In genomic region chr1:128832201-128832883, GRCm38 (mm10) we compare ENCODE assay signal across 8 mouse cellular contexts.
DNase-seq lines count a peak whose midpoint lies in the region; ATAC-seq and TF ChIP-seq lines count a peak whose summit lies in the region.

No protein-coding gene starts in this region.

- no peaks in the 10 kb centered on the region for H3K79me2 ChIP-seq in MEL (ENCODE audit: control insufficient read depth, insufficient read depth, low read length, poor library complexity)

- H3K4me1 ChIP-seq in MEL (ENCODE audit: control insufficient read depth in 1 of 2, insufficient read depth in 2 of 2, low read length in 2 of 2) = peaks cover 0 to 6% of the 10 kb centered on the region in 2 experiments; a peak in 2 of 4 replicates
- no peaks in the 10 kb centered on the region for H3K4me1 ChIP-seq in hindbrain, embryonic 11.5 days (replicated peaks; ENCODE audit: control insufficient read depth, insufficient read depth, low read length)
- no peaks in the 10 kb centered on the region for H3K4me1 ChIP-seq in lung, postnatal 0 days (ENCODE audit: insufficient read depth, low read depth, low read length)

- TF ChIP-seq RAD21 in MEL (IDR thresholded peaks at IDR 0.05; ENCODE audit: low read depth, low read length) = peak; percentile 93

- WGBS in hindbrain, embryonic 11.5 days = 38% methylated on average over 18 of the region's 18 CpGs
- WGBS in lung, postnatal 0 days = 7% methylated on average over 18 of the region's 18 CpGs

- no peak overlapping the region for H3K27ac ChIP-seq in MEL (ENCODE audit: control insufficient read depth, low read depth, low read length)
- no peak overlapping the region for H3K27ac ChIP-seq in hindbrain, embryonic 11.5 days (ENCODE audit: low read depth, low read length)
- H3K27ac ChIP-seq in lung, postnatal 0 days (ENCODE audit: low read length) = no peak overlapping the region

- peak overlapping the region; percentile 18 for H3K4me2 ChIP-seq in hindbrain, embryonic 11.5 days (replicated peaks; ENCODE audit: low read depth, low read length)
- H3K4me2 ChIP-seq in lung, postnatal 0 days (replicated peaks; ENCODE audit: low read depth, low read length) = peak overlapping the region; percentile 63

- no peak overlapping the region for H3K9ac ChIP-seq in MEL (ENCODE audit: control insufficient read depth, low read depth, low read length, poor library complexity, severe bottlenecking)
- H3K9ac ChIP-seq in hindbrain, embryonic 11.5 days (ENCODE audit: low read depth, low read length) = peak overlapping the region; percentile 40; the same call in 1 of the 2 replicates
- H3K9ac ChIP-seq in lung, postnatal 0 days (replicated peaks; ENCODE audit: low read depth) = peak overlapping the region; percentile 39; the same call in 1 of the 2 replicates

- H3K9me3 ChIP-seq in MEL (replicated peaks; ENCODE audit: insufficient read depth, low read length) = no peaks in the 10 kb centered on the region
- H3K9me3 ChIP-seq in hindbrain, embryonic 11.5 days (ENCODE audit: control insufficient read depth, low read length) = no peaks in the 10 kb centered on the region
- H3K9me3 ChIP-seq in lung, postnatal 0 days (ENCODE audit: low read length) = no peaks in the 10 kb centered on the region

- TF ChIP-seq POLR2A in MEL (IDR thresholded peaks at IDR 0.05; ENCODE audit: control insufficient read depth in 1 of 2, insufficient read depth in 1 of 2, low read depth in 1 of 2, low read length in 2 of 2, poor library complexity in 1 of 2) = no peak

- TF ChIP-seq EP300 in MEL (IDR thresholded peaks at IDR 0.05; ENCODE audit: low read depth in 1 of 2, low read length in 2 of 2) = no peak
- no peak for TF ChIP-seq EP300 in lung, postnatal 0 days (IDR thresholded peaks at IDR 0.05)

- peaks cover 0 to 4% of the 10 kb centered on the region in 2 experiments; a peak in 2 of 4 replicates for H3K27me3 ChIP-seq in MEL (ENCODE audit: control insufficient read depth in 1 of 2, insufficient read depth in 2 of 2, low read length in 2 of 2)
- H3K27me3 ChIP-seq in hindbrain, embryonic 11.5 days (ENCODE audit: control insufficient read depth, insufficient read depth, low read length) = no peaks in the 10 kb centered on the region
- no peaks in the 10 kb centered on the region for H3K27me3 ChIP-seq in lung, postnatal 0 days (replicated peaks; ENCODE audit: insufficient read depth, low read length)

- DNase-seq in MEL (ENCODE audit: low read depth, low spot score) = peak; percentile 83
- peak; percentile 32 for DNase-seq in cerebellum, adult 8-10 months
- peak; percentile 89 for DNase-seq in hindbrain, embryonic 11.5 days (ENCODE audit: low spot score)
- peak; percentile 40 for DNase-seq in layer of hippocampus, adult 9-11 months
- DNase-seq in lung, postnatal 0 days (ENCODE audit: low spot score) = peak; percentile 84
- peak; percentile 56 for DNase-seq in ovary, postnatal 10 days (ENCODE audit: low spot score)
- peak; percentile 81 to 95 for DNase-seq in thymus, postnatal 10 days (ENCODE audit: low spot score in 2 of 2)

- 0 out of 4 replicates have a peak, but pooled peaks cover 0 to 2% of the 10 kb centered on the region in 2 experiments for H3K36me3 ChIP-seq in MEL (ENCODE audit: control insufficient read depth in 1 of 2, insufficient read depth in 2 of 2, low read length in 2 of 2)
- no peaks in the 10 kb centered on the region for H3K36me3 ChIP-seq in hindbrain, embryonic 11.5 days (ENCODE audit: control insufficient read depth, insufficient read depth, low read length)
- H3K36me3 ChIP-seq in lung, postnatal 0 days (ENCODE audit: insufficient read depth, low read length) = no peaks in the 10 kb centered on the region

- peak; percentile 87 for ATAC-seq in frontal cortex, adult (ENCODE audit: low TSS enrichment)
- ATAC-seq in hindbrain, embryonic 11.5 days (ENCODE audit: low FRiP score) = peak; percentile 60
- ATAC-seq in lung, postnatal 0 days = peak; percentile 80

- TF ChIP-seq CTCF in MEL (IDR thresholded peaks at IDR 0.05 in 2 of 3, conservative IDR thresholded peaks at IDR 0.05 in 1 of 3; ENCODE audit: control insufficient read depth in 1 of 3, insufficient read depth in 1 of 3, low read depth in 2 of 3, low read length in 3 of 3, poor library complexity in 1 of 3, severe bottlenecking in 1 of 3) = peak; percentile 71 to 92 (median 92)
- peak; percentile 94 for TF ChIP-seq CTCF in lung, postnatal 0 days (IDR thresholded peaks at IDR 0.05)

- H3K4me3 ChIP-seq in MEL (ENCODE audit: control insufficient read depth in 1 of 2, insufficient read depth in 1 of 2, low read depth in 2 of 2, low read length in 2 of 2) = peak overlapping the region in 1 of 2 experiments; percentile 39; a peak in 1 of 4 replicates
- H3K4me3 ChIP-seq in hindbrain, embryonic 11.5 days (ENCODE audit: low read depth, low read length) = no peak overlapping the region
- peak overlapping the region; percentile 45 for H3K4me3 ChIP-seq in lung, postnatal 0 days (ENCODE audit: low read depth, low read length)

TF ChIP-seq in MEL, 35 proteins besides CTCF, POLR2A, EP300 and RAD21:
- TF ChIP-seq ZC3H11A (IDR thresholded peaks at IDR 0.05; ENCODE audit: low read depth, low read length) (peak; percentile 90), SMC3 (IDR thresholded peaks at IDR 0.05; ENCODE audit: low read depth, low read length) (peak; percentile 91), ZNF384 (IDR thresholded peaks at IDR 0.05; ENCODE audit: low read depth, low read length) (no peak), SIN3A (IDR thresholded peaks at IDR 0.05; ENCODE audit: low read length) (peak; percentile 38; the same call in 1 of the 2 replicates)

Comparison
In these comparisons a context has a peak if more than half of its experiments do, and no peak if none do; other contexts are left out.
1. DNase-seq: peak in every context shown above with its lines; median percentile 89 in hindbrain, embryonic 11.5 days; 88 in thymus, postnatal 10 days; 84 in lung, postnatal 0 days; 83 in MEL; 56 in ovary, postnatal 10 days; 40 in layer of hippocampus, adult 9-11 months; 32 in cerebellum, adult 8-10 months.